Mouse (Mus musculus) hindbrain, embryonic 12.5 days (tissue): ENCODE results near the gene Iffo2. TPM values are rescaled to one million over a fixed set of nuclear protein-coding genes. Genes with fewer than 3 reads are reported as not detected.
A peak's percentile ranks its signal among the peaks of the same experiment; 100 is the strongest.

Experiments
- ATAC-seq: fragments of 200-750 bp; cut with Nextera tagmentation; 2 replicates; pipeline ENCODE4 v1.8.0; 2017; ENCODE audit warnings: moderate TSS enrichment; ENCODE audit not compliant: low FRiP score
- H3K27ac ChIP-seq: fragments of 300-500 bp; sonication (generic); 2 replicates; pipeline ENCODE4 v1.5.1; 2016; ENCODE audit warnings: mild to moderate bottlenecking
- H3K27me3 ChIP-seq: fragments of 300-500 bp; sonication (generic); 2 replicates; pipeline ENCODE4 v1.6.1; 2016; ENCODE audit warnings: mild to moderate bottlenecking
- H3K36me3 ChIP-seq: fragments of 300-500 bp; sonication (generic); 2 replicates; pipeline ENCODE4 v1.6.1; 2016; ENCODE audit warnings: mild to moderate bottlenecking
- H3K4me1 ChIP-seq: fragments of 300-500 bp; sonication (generic); 2 replicates; pipeline ENCODE4 v1.6.1; 2016
- H3K4me2 ChIP-seq: fragments of 300-500 bp; sonication (generic); replicated peaks from 2 replicates; pipeline ENCODE4 v1.6.1; 2016; ENCODE audit warnings: mild to moderate bottlenecking
- H3K4me3 ChIP-seq: fragments of 300-500 bp; sonication (generic); 2 replicates; pipeline ENCODE4 v1.5.1; 2016; ENCODE audit warnings: mild to moderate bottlenecking
- H3K9ac ChIP-seq: fragments of 300-500 bp; sonication (generic); 2 replicates; pipeline ENCODE4 v1.6.1; 2016; ENCODE audit warnings: mild to moderate bottlenecking, moderate library complexity
- H3K9me3 ChIP-seq: fragments of 300-500 bp; sonication (generic); replicated peaks from 2 replicates; pipeline ENCODE4 v1.6.1; 2016; ENCODE audit warnings: mild to moderate bottlenecking
- WGBS: fragments of 180-500 bp; shearing (Covaris S2); methylation state at CpG from one replicate; pipeline ENCODE4 v1.1.7; 2016; 5-methylcytosine and 5-hydroxymethylcytosine counted together
- polyA plus RNA-seq: library from polyadenylated mRNA; unstranded; fragments of >200 nt; fragmentation: Nextera tagmentation; extraction: Ambion mirVana; gene quantifications from 2 replicates; pipeline ENCODE4 v1.2.1, GENCODE M21; 2016

Gene Iffo2
- polyA plus RNA-seq, 1 experiment from 2014 or later = 5.8 TPM

DNA sequence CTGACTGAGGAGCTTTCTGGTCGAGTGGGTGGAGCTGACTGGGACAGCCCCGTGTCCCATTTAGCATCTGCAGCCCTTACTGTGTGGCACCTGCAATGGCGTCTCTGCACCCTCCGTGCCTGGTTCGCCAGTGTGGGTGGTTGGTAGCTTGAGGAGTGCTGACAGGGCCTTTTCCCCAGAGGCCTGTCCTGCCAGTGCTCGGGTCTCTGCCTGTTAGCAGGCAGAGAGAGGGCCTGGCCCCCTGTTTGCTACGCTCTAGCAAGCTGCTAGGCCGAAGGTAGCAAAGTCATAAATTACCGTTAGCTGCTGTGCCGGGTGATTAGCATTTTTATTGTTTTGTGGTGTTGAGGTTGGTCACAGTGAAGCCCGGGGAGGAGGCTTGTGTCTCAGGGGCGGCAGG is 109.5 kb downstream of the Iffo2 start:
- Histone ChIP-seq H3K4me2 (peak overlapping the region; percentile 17; the same call in 1 of the 2 replicates), H3K4me1 (peaks cover 40% of the 10 kb centered on the region), H3K9me3 (no peaks in the 10 kb centered on the region), H3K36me3 (0 out of 2 replicates have a peak, but pooled peaks cover 2% of the 10 kb centered on the region), H3K4me3 (no peak overlapping the region), H3K27me3 (peaks cover 29% of the 10 kb centered on the region), H3K27ac (peak overlapping the region; percentile 68), H3K9ac (peak overlapping the region; percentile 29)
- ATAC-seq = peak; percentile 41
- 20% methylated on average over 12 of the region's 12 CpGs for WGBS

DNA sequence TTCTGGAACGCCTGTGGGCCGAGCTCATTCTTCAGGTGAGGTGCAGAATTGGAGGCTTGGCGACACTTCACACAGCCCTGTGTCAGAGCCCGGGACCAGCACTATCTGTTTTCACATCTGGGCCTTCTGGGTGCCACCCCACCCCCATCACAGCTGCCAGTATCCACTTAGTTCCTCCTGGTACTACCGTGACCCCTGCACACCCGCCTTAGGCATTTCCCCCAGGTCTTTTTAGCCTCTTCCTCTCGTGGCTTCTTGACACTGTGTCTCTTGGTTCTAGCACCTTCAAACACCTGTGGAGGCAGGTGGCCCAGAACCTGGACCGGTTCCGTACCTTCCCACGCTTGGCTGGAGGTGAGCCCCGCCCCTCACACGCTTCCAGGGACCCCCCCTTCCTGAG is 110.0 kb downstream of the Iffo2 start:
- H3K4me2 ChIP-seq = no peak overlapping the region
- no peak overlapping the region for H3K4me3 ChIP-seq
- no peak overlapping the region; the same call in 1 of the 2 replicates for H3K9ac ChIP-seq
- H3K27me3 ChIP-seq = peaks cover 29% of the 10 kb centered on the region
- peak overlapping the region; percentile 68; the same call in 1 of the 2 replicates for H3K27ac ChIP-seq
- H3K4me1 ChIP-seq = peaks cover 40% of the 10 kb centered on the region
- WGBS = 67% methylated on average over 12 of the region's 12 CpGs
- 0 out of 2 replicates have a peak, but pooled peaks cover 7% of the 10 kb centered on the region for H3K36me3 ChIP-seq
- ATAC-seq = peak; percentile 15; the same call in 1 of the 2 replicates
- H3K9me3 ChIP-seq = no peaks in the 10 kb centered on the region

GRCm38 (mm10) chr4:139640775-139641174 is 110.4 kb downstream of the Iffo2 start:
- H3K36me3 ChIP-seq = 0 out of 2 replicates have a peak, but pooled peaks cover 7% of the 10 kb centered on the region
- H3K9ac ChIP-seq = no peak overlapping the region
- WGBS = 52% methylated on average over 6 of the region's 6 CpGs
- no peak for ATAC-seq
- no peak overlapping the region for H3K4me2 ChIP-seq
- H3K4me1 ChIP-seq = peaks cover 40% of the 10 kb centered on the region
- no peaks in the 10 kb centered on the region for H3K9me3 ChIP-seq
- no peak overlapping the region for H3K4me3 ChIP-seq
- H3K27ac ChIP-seq = no peak overlapping the region
- H3K27me3 ChIP-seq = peaks cover 29% of the 10 kb centered on the region

GRCm38 (mm10) chr4:139641829-139642425 is 111.6 kb downstream of the Iffo2 start:
- no peak for ATAC-seq
- 1% methylated on average over 30 of the region's 30 CpGs for WGBS
- H3K4me1 ChIP-seq = peaks cover 40% of the 10 kb centered on the region
- peak overlapping the region; percentile 53 for H3K4me2 ChIP-seq
- peaks cover 29% of the 10 kb centered on the region for H3K27me3 ChIP-seq
- no peak overlapping the region for H3K27ac ChIP-seq
- peak overlapping the region; percentile 13 for H3K9ac ChIP-seq
- no peaks in the 10 kb centered on the region for H3K9me3 ChIP-seq
- H3K36me3 ChIP-seq = 0 out of 2 replicates have a peak, but pooled peaks cover 7% of the 10 kb centered on the region
- H3K4me3 ChIP-seq = peak overlapping the region; percentile 20; the same call in 1 of the 2 replicates

DNA sequence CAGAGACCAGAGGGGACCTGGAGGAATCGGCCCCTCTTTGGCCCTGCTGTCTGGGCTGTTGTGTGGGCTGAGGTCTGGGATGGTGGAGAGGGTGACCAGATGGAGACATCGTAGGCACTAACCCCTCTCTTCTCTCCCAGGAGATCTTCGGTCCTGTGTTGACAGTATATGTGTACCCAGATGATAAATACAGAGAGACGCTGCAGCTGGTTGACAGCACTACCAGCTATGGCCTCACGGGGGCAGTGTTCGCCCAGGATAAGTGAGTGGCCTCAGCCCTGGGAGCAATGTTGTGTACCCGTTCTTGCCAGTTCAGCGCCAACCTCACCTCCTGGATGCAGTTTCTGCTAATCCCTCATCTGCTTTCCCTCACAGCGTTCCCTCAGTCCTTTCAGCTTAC is 113.6 kb downstream of the Iffo2 start:
- Histone ChIP-seq H3K27me3 (peaks cover 29% of the 10 kb centered on the region), H3K9me3 (no peaks in the 10 kb centered on the region), H3K9ac (no peak overlapping the region), H3K4me3 (no peak overlapping the region), H3K27ac (no peak overlapping the region), H3K4me1 (peaks cover 40% of the 10 kb centered on the region), H3K36me3 (peaks cover 18% of the 10 kb centered on the region; the same call in 1 of the 2 replicates), H3K4me2 (no peak overlapping the region)
- ATAC-seq = no peak
- 13% methylated on average over 9 of the region's 9 CpGs for WGBS

DNA sequence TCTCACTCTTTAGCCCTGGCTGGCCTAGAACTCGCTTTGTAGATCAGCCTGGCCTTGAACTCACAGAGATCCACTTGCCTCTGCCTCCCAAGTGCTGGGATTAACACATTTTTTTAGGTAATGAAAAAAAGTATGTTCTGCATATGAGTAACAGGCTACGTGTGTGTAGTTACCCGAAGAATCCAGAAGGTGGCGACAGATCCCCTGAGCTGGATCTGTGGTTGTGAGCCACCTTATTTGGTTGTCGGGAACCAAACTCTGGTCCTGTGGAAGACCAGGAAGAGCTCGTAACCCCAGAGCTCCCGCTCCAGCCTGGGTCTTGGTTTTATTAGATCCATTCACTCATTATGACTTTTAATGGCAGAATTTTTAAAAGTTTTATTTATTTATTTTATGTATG is 116.6 kb downstream of the Iffo2 start:
- Histone ChIP-seq H3K4me1 (peaks cover 19% of the 10 kb centered on the region), H3K9me3 (no peaks in the 10 kb centered on the region), H3K27ac (no peak overlapping the region), H3K4me3 (no peak overlapping the region), H3K9ac (no peak overlapping the region), H3K4me2 (no peak overlapping the region), H3K36me3 (peaks cover 19% of the 10 kb centered on the region; the same call in 1 of the 2 replicates), H3K27me3 (peaks cover 17% of the 10 kb centered on the region)
- no peak for ATAC-seq
- 85% methylated on average over 7 of the region's 7 CpGs for WGBS

DNA sequence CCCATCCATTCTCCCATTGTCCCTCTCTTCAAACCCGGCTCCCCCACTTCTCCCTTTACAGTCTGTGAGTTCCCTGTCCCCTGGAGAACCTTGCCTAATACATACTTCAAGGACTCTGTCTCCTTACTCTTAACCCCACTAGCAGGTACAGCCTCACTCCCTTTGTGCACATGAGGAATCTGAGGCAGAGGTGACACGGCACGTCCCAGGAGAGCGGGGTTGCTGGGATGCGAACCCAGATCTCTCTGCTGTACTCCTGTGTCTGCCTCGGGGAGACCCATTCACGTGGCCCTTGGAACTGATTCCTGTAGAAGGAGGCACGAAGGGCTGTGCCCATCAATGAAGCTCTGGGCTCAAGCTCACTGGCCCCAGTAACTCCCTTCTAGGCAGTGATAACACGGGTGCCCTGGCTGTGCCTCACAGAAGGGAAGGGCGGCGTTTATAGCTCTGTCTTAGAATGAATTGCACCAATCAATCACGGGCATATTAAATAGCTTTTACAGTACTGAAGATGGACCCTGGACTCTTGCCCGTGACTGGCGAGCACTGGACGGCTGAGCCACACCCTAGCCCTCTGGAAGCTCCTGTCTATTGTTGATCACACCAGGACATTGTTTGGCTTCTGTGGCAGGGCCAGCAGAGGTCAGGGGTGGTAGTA is 119.9 kb downstream of the Iffo2 start:
- Histone ChIP-seq H3K27ac (no peak overlapping the region), H3K9me3 (no peaks in the 10 kb centered on the region), H3K36me3 (peaks cover 12% of the 10 kb centered on the region; the same call in 1 of the 2 replicates), H3K9ac (no peak overlapping the region), H3K4me1 (peaks cover 6% of the 10 kb centered on the region), H3K4me2 (no peak overlapping the region), H3K27me3 (peaks cover 7% of the 10 kb centered on the region; the same call in 1 of the 2 replicates), H3K4me3 (no peak overlapping the region)
- 78% methylated on average over 15 of the region's 15 CpGs for whole genome bisulfite sequencing
- no peak for ATAC-seq

GRCm38 (mm10) chr4:139650907-139651306 is 120.6 kb downstream of the Iffo2 start:
- Histone ChIP-seq H3K27ac (no peak overlapping the region), H3K4me2 (no peak overlapping the region), H3K4me3 (no peak overlapping the region), H3K9ac (no peak overlapping the region), H3K4me1 (peaks cover 6% of the 10 kb centered on the region), H3K36me3 (peaks cover 12% of the 10 kb centered on the region; the same call in 1 of the 2 replicates), H3K27me3 (peaks cover 7% of the 10 kb centered on the region; the same call in 1 of the 2 replicates), H3K9me3 (no peaks in the 10 kb centered on the region)
- 56% methylated on average over 11 of the region's 11 CpGs for WGBS
- 0 out of 2 replicates have a peak, but pooled peaks have one; percentile 29 for ATAC-seq

DNA sequence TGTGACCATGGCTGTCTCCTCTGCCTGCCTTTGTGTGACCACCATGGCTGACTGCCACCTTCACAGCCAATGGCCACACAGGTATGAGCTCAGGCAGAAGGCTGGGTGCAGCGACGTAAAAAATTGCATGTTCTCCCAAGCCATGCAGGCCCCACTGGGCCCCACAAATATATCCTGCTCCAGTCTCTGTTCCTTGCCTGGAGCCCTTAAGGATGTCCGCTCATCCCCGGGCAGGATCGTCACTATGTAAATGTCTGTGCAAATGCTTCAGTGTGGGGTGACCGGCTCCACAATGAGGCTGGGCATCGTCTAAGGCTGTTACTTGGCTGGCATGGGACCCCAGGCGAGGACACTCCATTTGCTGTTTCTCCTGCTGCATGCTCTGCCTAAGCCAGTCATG is 122.9 kb downstream of the Iffo2 start, which contains the start of gene Tas1r2:
TSS of gene Tas1r2 (plus strand) at position 301 of the 400 bp plus-strand sequence.
- Histone ChIP-seq H3K9ac (no peak within 1 kb of the TSS), H3K27ac (no peak within 1 kb of the TSS), H3K4me3 (no peak within 1 kb of the TSS), H3K27me3 (peaks cover 7% of the 10 kb centered on the region; the same call in 1 of the 2 replicates), H3K9me3 (peaks cover 1% of the 10 kb centered on the region; the same call in 1 of the 2 replicates), H3K36me3 (peaks cover 8% of the 10 kb centered on the region; the same call in 1 of the 2 replicates), H3K4me2 (no peak within 1 kb of the TSS), H3K4me1 (peaks cover 6% of the 10 kb centered on the region)
- no peak for ATAC-seq
- WGBS = 86% methylated on average over 8 of the region's 8 CpGs

- Histone ChIP-seq H3K36me3 (no peaks in the 10 kb centered on the region), H3K9ac (no peak overlapping the region), H3K9me3 (peaks cover 5% of the 10 kb centered on the region; the same call in 1 of the 2 replicates), H3K27me3 (peaks cover 5% of the 10 kb centered on the region), H3K4me3 (no peak overlapping the region), H3K4me2 (no peak overlapping the region), H3K27ac (no peak overlapping the region), H3K4me1 (no peaks in the 10 kb centered on the region)
- ATAC-seq = no peak
- WGBS = 90% methylated on average over 14 of the region's 14 CpGs
Measured at GRCm38 (mm10) chr4:139661897-139662296, 131.5 kb downstream of the Iffo2 start.

- Histone ChIP-seq H3K4me3 (no peak overlapping the region), H3K9me3 (0 out of 2 replicates have a peak, but pooled peaks cover 3% of the 10 kb centered on the region), H3K9ac (no peak overlapping the region), H3K4me1 (no peaks in the 10 kb centered on the region), H3K27me3 (peaks cover 7% of the 10 kb centered on the region), H3K36me3 (no peaks in the 10 kb centered on the region), H3K4me2 (no peak overlapping the region), H3K27ac (no peak overlapping the region)
- ATAC-seq = no peak
- 54% methylated on average over 6 of the region's 6 CpGs for WGBS
Measured at GRCm38 (mm10) chr4:139667632-139668031, 137.3 kb downstream of the Iffo2 start.

DNA sequence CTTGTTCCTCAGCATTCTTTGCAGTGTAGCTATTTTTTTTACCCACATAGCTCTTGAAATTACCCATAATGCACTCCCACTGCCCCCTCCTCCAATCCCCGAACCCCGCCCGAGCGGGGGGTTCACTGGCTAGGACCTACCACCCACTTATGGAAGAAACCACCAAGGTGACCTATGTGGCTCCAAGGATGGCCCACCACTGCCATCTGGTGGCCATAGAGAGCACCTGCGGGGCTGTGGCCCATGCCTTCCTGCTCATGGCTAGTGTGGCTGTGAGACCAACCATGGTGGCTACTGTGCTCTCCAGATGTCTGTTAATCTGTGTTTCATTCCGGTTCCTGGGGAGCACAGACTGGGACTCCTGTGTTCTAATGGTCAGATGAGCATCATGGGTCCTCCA is 139.5 kb downstream of the Iffo2 start:
- Histone ChIP-seq H3K27ac (no peak overlapping the region), H3K9ac (no peak overlapping the region), H3K4me2 (no peak overlapping the region), H3K4me1 (no peaks in the 10 kb centered on the region), H3K4me3 (no peak overlapping the region), H3K27me3 (peaks cover 8% of the 10 kb centered on the region; the same call in 1 of the 2 replicates), H3K36me3 (no peaks in the 10 kb centered on the region), H3K9me3 (0 out of 2 replicates have a peak, but pooled peaks cover 3% of the 10 kb centered on the region)
- ATAC-seq = peak; percentile 48; the same call in 1 of the 2 replicates
- 21% methylated on average over 6 of the region's 6 CpGs for WGBS
